Mouse (Mus musculus): ENCODE results near the gene Slc27a5. TPM values are rescaled to one million over a fixed set of nuclear protein-coding genes. Genes with fewer than 3 reads are reported as not detected.

The Slc27a5 gene
- total RNA-seq, 2 experiments from 2014 or later: not detected

- peak; percentile 18 to 53 for DNase-seq
- intact Hi-C loops (cut with DNase I): no loop called here
Measured at GRCm38 (mm10) chr7:12992222-12992621, 5.8 kb downstream of the Slc27a5 start.

DNA sequence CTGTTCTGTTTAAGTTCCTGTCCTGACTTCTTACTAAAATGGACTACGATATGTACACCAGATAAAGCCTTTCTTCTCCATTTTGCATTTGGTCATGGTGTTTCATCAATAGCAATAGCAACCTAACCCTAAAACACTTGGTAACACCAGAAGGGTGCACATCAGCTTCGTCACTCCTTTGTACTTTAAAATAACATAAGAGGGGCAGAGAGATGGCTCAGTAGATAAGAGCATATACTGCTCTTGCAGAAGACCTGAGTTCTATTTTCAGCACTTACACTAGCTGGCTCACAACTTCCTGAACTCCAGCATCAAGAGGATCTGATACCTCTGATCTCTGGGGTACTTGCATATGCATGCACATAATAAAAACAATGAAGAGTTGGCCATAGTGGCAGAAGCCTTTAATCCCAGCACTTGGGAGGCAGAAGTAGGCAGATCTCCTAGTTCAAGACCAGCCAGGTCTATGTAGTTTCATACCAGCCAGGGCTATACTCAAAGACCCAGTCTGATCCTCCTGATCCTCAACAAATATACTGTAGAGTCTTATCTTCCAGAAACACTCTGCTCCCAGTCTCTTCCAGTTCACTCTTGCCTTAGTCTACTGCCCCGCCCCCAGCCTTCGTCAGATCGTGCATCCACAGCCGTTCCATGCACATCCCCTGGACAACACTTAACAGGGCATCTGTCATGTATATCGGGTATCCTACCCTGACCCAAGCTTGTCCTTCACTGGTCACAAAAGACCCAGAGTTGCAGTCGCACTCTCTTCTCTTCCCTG, 10.4 kb downstream of the Slc27a5 start:
- intact Hi-C loops (cut with DNase I): no loop called here
- DNase-seq: no peak

DNA sequence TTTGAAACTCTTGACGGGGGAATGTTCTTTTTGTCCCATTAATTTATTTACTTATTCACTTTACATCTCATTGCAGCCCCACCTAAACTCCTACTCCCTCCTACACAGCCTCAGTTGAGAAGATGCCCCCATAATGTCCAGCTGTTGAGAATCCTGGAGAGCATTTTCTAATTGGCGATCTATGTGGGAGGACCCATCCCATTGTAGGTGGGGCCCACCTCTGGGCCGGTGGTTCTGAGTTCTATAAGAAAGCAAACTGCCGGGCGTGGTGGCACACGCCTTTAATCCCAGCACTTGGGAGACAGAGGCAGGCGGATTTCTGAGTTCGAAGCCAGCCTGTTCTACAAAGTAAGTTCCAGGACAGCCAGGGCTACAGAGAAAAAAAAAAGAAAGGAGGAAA, 11.1 kb downstream of the Slc27a5 start:
- intact Hi-C loops (cut with DNase I): no loop called here
- no peak for DNase-seq

GRCm38 (mm10) chr7:12985724-12986123, 12.3 kb downstream of the Slc27a5 start:
- no peak for DNase-seq
- intact Hi-C loops (cut with DNase I): no loop called here

GRCm38 (mm10) chr7:12980291-12980690, 17.7 kb downstream of the Slc27a5 start:
- DNase-seq: no peak
- intact Hi-C loops (cut with DNase I): no loop called here

DNA sequence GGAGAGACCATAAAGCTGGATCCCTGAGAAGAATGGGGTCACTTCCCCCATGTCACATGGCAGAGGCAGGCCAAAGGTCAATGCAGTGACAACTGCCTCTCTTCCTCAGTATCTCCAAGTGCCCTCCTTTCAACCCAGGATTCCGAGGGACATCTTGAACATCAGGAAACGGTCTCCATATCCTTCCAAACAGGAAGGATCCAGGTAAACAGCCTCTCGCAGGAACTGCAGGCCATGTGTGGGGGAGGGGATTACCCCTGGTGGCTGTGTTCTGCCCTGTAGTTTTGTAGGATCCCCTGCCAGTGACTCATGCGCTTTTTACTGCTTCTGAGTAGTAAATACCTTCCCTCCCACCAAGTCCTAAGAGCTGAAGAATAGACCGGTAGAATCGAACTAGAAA, 18.2 kb downstream of the Slc27a5 start:
- no peak for DNase-seq
- intact Hi-C loops (cut with DNase I): no loop called here

DNA sequence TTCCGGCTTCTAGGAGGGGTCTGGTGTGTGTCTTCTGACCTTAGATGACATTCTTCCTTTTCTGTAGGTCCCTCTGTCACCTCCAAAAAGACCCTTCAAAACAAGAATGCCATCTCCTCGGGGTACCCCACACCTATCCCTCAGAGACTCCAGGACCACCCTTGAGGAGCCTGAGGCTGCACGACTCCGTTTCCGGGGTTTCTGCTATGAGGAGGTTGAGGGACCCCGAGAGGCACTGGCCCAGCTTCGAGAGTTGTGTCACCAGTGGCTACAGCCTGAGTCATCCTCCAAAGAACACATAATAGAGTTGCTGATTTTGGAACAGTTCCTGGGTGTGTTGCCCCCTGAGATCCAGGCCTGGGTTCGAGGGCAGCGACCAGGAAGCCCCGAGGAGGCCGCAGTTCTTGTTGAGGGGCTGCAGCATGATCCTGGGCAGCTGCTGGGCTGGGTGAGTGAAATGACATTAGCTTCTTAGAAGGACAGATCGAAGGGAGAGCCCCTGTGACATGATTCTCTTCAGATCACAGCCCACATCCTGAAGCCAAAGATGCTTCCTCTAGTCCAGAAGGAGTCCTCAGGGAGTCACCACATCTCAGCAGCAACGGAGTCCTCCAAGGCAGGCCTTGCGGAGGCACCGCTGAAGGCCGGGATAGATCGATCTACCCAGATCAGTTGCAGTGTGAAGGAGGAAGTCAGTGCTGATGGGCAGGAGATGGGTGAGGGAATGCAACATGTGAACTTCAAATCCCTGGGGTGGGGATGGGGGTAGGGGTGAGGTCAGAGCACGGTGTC, 18.9 kb downstream of the Slc27a5 start:
- no peak for DNase-seq
- intact Hi-C loops (cut with DNase I): loop anchor here (1.0 kb wide), 1 partner anchor 30 kb away; no protein-coding TSS in a partner anchor

- intact Hi-C loops (cut with DNase I): loop anchor here (1.0 kb wide), 1 partner anchor 31 kb away; no protein-coding TSS in a partner anchor
- peak; percentile 98 to 99 for DNase-seq
Measured at GRCm38 (mm10) chr7:12977682-12978389, 20.2 kb downstream of the Slc27a5 start, which contains the start of gene Zfp446. TSS of gene Zfp446 (plus strand) at chr7:12977848.

- intact Hi-C loops (cut with DNase I): no loop called here
- no peak for DNase-seq
Measured at GRCm38 (mm10) chr7:12970906-12971305, 27.1 kb downstream of the Slc27a5 start.

- intact Hi-C loops (cut with DNase I): loop anchor here (2.0 kb wide), 1 partner anchor 15 kb away; no protein-coding TSS in a partner anchor
- DNase-seq: peak; percentile 61 to 71
Measured at GRCm38 (mm10) chr7:12966104-12966845, 31.7 kb downstream of the Slc27a5 start.

GRCm38 (mm10) chr7:12965678-12966091, 32.3 kb downstream of the Slc27a5 start, which contains the start of gene Zfp324:
TSS of gene Zfp324 (plus strand) at chr7:12965838.
- peak; percentile 88 to 89 for DNase-seq
- intact Hi-C loops (cut with DNase I): loop anchor here (2.0 kb wide), 1 partner anchor 15 kb away; no protein-coding TSS in a partner anchor

DNA sequence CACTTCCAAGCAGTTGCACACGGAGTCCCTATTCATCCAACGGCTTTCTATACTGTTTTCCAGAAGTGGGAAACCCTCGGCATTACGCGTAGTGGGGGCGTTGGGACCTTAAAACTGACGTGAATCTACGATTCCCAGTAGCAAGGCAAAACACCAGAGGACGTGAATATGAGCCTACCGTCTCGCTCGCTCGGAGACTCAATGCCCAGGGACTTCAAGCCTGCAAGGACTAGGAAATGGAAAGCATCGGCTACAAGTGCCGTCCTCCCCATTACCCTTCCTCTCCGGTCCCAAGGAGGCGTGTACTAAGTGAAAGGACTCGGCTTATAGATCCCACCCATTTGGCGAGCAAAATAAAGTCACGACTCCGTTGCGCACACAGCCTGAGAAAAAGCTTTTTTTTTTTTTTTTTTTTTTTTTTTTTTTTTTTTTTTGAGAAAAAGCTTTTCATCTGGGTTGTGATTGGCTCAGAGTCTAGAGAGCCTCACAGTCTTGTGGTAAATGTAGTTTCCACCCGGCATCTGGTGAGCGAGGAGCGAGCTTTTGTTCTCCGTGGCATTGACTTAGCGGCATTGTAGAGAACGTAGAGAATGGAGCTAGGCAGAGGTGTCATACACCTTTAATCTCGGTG, 36.4 kb downstream of the Slc27a5 start:
- intact Hi-C loops (cut with DNase I): loop anchor here (5.0 kb wide), 1 partner anchor 39 kb away; the partner anchor contains the start of gene Rps5
- DNase-seq: peak; percentile 32 to 58

GRCm38 (mm10) chr7:12959718-12960117, 38.3 kb downstream of the Slc27a5 start:
- no peak for DNase-seq
- intact Hi-C loops (cut with DNase I): loop anchor here (5.0 kb wide), 1 partner anchor 37 kb away; the partner anchor contains the start of gene Rps5

GRCm38 (mm10) chr7:12958948-12959347, 39.0 kb downstream of the Slc27a5 start:
- DNase-seq: no peak
- intact Hi-C loops (cut with DNase I): no loop called here

GRCm38 (mm10) chr7:12957511-12957910, 40.5 kb downstream of the Slc27a5 start:
- DNase-seq: no peak
- intact Hi-C loops (cut with DNase I): no loop called here

DNA sequence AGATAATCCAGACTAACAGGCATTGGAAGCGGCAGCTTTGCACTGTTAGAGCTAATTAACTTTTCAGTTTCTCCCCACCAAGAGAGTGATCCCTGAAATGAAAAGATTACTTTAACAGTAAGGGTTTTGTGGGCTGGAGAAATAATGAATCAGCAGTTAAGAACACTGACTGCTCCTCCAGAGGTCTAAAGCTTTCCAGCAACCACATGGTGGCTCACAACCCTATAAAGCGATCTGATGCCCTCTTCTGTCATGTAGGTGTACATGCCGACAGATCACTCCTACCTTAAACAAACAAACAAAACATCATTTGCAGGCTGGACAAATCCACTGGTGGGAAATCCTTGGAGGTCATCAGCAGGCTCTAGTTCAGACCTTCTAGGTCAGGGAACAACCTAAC, 43.1 kb downstream of the Slc27a5 start:
- DNase-seq: no peak
- intact Hi-C loops (cut with DNase I): no loop called here

DNA sequence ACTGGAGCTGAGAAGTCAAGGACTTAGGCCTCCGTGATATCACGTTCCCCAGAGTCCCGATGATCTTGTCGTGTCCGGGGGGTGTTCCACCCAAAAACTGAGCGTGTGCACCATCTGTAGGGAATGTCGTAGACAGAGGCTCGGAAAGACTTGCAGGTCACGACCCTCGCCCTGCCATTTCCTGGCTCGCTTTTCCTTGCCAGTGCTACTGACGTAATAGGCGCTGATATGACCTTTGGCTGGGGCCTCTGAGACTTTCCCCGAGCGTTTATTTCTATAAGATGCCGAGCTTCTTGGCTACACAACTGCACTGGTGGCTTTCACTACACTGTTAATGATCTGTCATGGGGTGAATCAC, 48.1 kb downstream of the Slc27a5 start:
- DNase-seq: no peak
- intact Hi-C loops (cut with DNase I): loop anchor here (2.0 kb wide), 2 partner anchors 17 to 27 kb away; partner anchors contain the start of gene Rps5

- DNase-seq: peak; percentile 81 to 88
- intact Hi-C loops (cut with DNase I): loop anchor here (2.0 kb wide), 1 partner anchor 26 kb away; the partner anchor contains the start of gene Rps5
Measured at GRCm38 (mm10) chr7:12949032-12949871, 48.7 kb downstream of the Slc27a5 start.

Measured in heart, postnatal 14 days (tissue).